Mouse (Mus musculus) ES-E14 (cell line): ENCODE results near the gene Gm17631. TPM values are rescaled to one million over a fixed set of nuclear protein-coding genes. Genes with fewer than 3 reads are reported as not detected.

Experiments
- DNase-seq: peaks from one replicate; pipeline ENCODE4 v3.0.0-alpha.2; 2013; ENCODE audit warnings: low read depth, low spot score
- H3K27ac ChIP-seq: 2 replicates; pipeline ENCODE4 v1.5.1; 2012; ENCODE audit warnings: low read depth, mild to moderate bottlenecking, low read length, moderate library complexity, mixed read lengths; ENCODE audit not compliant: poor library complexity, insufficient read depth, severe bottlenecking
- H3K36me3 ChIP-seq: 2 replicates; pipeline ENCODE4 v1.6.1; 2012; ENCODE audit warnings: mild to moderate bottlenecking, low read length, moderate library complexity, mixed read lengths; ENCODE audit not compliant: control insufficient read depth, poor library complexity, insufficient read depth, severe bottlenecking
- H3K4me1 ChIP-seq, 2 experiments: fragments of 150-350 bp in 1 of 2; sonication (generic) in 1 of 2; 2 replicates each; pipeline ENCODE4 v1.6.1; 2012; ENCODE audit warnings: low read length in 2 of 2, mild to moderate bottlenecking in 1 of 2, mixed read lengths in 1 of 2; ENCODE audit not compliant: control insufficient read depth in 2 of 2, insufficient read depth in 2 of 2, poor library complexity in 1 of 2
- H3K4me3 ChIP-seq, 2 experiments: fragments of 150-350 bp in 1 of 2; sonication (generic) in 1 of 2; 2 replicates each; pipeline ENCODE4 v1.5.1; 2012; ENCODE audit warnings: low read length in 2 of 2, low read depth in 1 of 2, mild to moderate bottlenecking in 1 of 2, mixed read lengths in 1 of 2; ENCODE audit not compliant: insufficient read depth in 1 of 2, poor library complexity in 1 of 2, severe bottlenecking in 1 of 2
- H3K9ac ChIP-seq: 2 replicates; pipeline ENCODE4 v1.6.1; 2012; ENCODE audit warnings: low read depth, mild to moderate bottlenecking, low read length, mixed read lengths; ENCODE audit not compliant: poor library complexity, insufficient read depth, severe bottlenecking
- H3K9me3 ChIP-seq: fragments of 150-350 bp; sonication (generic); 2 replicates; pipeline ENCODE4 v1.6.1; 2012; ENCODE audit warnings: low read depth, mild to moderate bottlenecking, low read length; ENCODE audit not compliant: control insufficient read depth, insufficient read depth
- CHD2 ChIP-seq: IDR thresholded peaks from 2 replicates; pipeline ENCODE4 v1.6.1; 2014; ENCODE audit warnings: mild to moderate bottlenecking, low read depth, low read length, inconsistent platforms
- HCFC1 ChIP-seq: IDR thresholded peaks from 2 replicates; pipeline ENCODE4 v1.6.1; 2012; ENCODE audit warnings: low read length, inconsistent platforms, borderline replicate concordance; ENCODE audit not compliant: insufficient read depth
- MAFK ChIP-seq: IDR thresholded peaks from 2 replicates; pipeline ENCODE4 v1.6.1; 2014; ENCODE audit warnings: mild to moderate bottlenecking, low read depth, low read length, inconsistent platforms; ENCODE audit not compliant: insufficient read depth
- ZC3H11A ChIP-seq: IDR thresholded peaks from 2 replicates; pipeline ENCODE4 v1.6.1; 2012; ENCODE audit warnings: low read depth, mild to moderate bottlenecking, inconsistent platforms, low read length, borderline replicate concordance
- ZNF384 ChIP-seq: IDR thresholded peaks from 2 replicates; pipeline ENCODE4 v1.6.1; 2012; ENCODE audit warnings: low read depth, low read length, inconsistent platforms
- in situ Hi-C, 2 experiments: fragments of 600-800 bp; cut with MboI; formaldehyde crosslinking; loops; one replicate each; pipeline ENCODE4 v1.15.1; 2025; ENCODE audit warnings: low sequenced_read_pairs in 2 of 2, inconsistent platforms in 1 of 2; ENCODE audit not compliant: unreplicated experiment in 2 of 2
- total RNA-seq: library from RNA; depleted of rRNA; stranded (reverse); fragments of 300-350 nt; gene quantifications from 2 replicates; pipeline ENCODE4 v1.2.3, GENCODE M21; 2012; rRNA removed

Gm17631 gene
- total RNA-seq, 1 experiment = not detected

GRCm38 (mm10) chr6:129882525-129882924, 20.1 kb downstream of the Gm17631 start:
- H3K9ac ChIP-seq = no peak overlapping the region
- TF ChIP-seq HCFC1 (no peak), ZNF384 (no peak), ZC3H11A (no peak), MAFK (no peak), CHD2 (no peak)
- DNase-seq = no peak
- no peaks in the 10 kb centered on the region for H3K36me3 ChIP-seq
- H3K4me3 ChIP-seq = no peak overlapping the region
- H3K4me1 ChIP-seq = no peaks in the 10 kb centered on the region
- no peaks in the 10 kb centered on the region for H3K9me3 ChIP-seq
- in situ Hi-C loops = no loop called here
- H3K27ac ChIP-seq = no peak overlapping the region

Other genes starting within 250 kb of the Gm17631 start
- not detected in 2 replicates for gene Klrk1, start 238.8 kb upstream of the Gm17631 start, total RNA-seq
- gene Klrc3, start 219.3 kb upstream of the Gm17631 start, total RNA-seq = not detected in 2 replicates
- not detected in 2 replicates for gene Klrc2, start 202.0 kb upstream of the Gm17631 start, total RNA-seq
- gene Klrc1, start 183.7 kb upstream of the Gm17631 start, total RNA-seq = not detected in 2 replicates
- not detected in 2 replicates for gene Klri1, start 145.5 kb upstream of the Gm17631 start, total RNA-seq
- not detected in 2 replicates for gene Klri2, start 122.2 kb upstream of the Gm17631 start, total RNA-seq
- gene Gm156, start 78.4 kb upstream of the Gm17631 start, total RNA-seq = not detected in 2 replicates
- not detected in 2 replicates for gene Klra17, start 14.0 kb downstream of the Gm17631 start, total RNA-seq
- gene Klra5, start 55.0 kb downstream of the Gm17631 start, total RNA-seq = not detected in 2 replicates
- gene Klra6, start 164.3 kb downstream of the Gm17631 start, total RNA-seq = not detected in 2 replicates
- gene Klra4, start 204.6 kb downstream of the Gm17631 start, total RNA-seq = not detected in 2 replicates